Mouse (Mus musculus) intestine, embryonic 16.5 days (tissue): ENCODE results near the gene Crybg1. TPM values are rescaled to one million over a fixed set of nuclear protein-coding genes. Genes with fewer than 3 reads are reported as not detected.

Experiments
- ATAC-seq: fragments of 200-750 bp; cut with Nextera tagmentation; 2 replicates; pipeline ENCODE4 v1.8.0; 2017; ENCODE audit warnings: moderate TSS enrichment, moderate library complexity
- H3K27ac ChIP-seq: fragments of 300-500 bp; sonication (generic); 2 replicates; pipeline ENCODE4 v1.5.1; 2014; ENCODE audit warnings: mild to moderate bottlenecking, low read length
- H3K27me3 ChIP-seq: fragments of 300-500 bp; sonication (generic); replicated peaks from 2 replicates; pipeline ENCODE4 v1.6.1; 2014; ENCODE audit warnings: low read length, control low read depth, mixed read lengths; ENCODE audit not compliant: control insufficient read depth, insufficient read depth
- H3K36me3 ChIP-seq: fragments of 300-500 bp; sonication (generic); 2 replicates; pipeline ENCODE4 v1.6.1; 2014; ENCODE audit warnings: low read length, control low read depth; ENCODE audit not compliant: control insufficient read depth, insufficient read depth
- H3K4me1 ChIP-seq: fragments of 300-500 bp; sonication (generic); 2 replicates; pipeline ENCODE4 v1.6.1; 2014; ENCODE audit warnings: low read length, control low read depth, mixed read lengths; ENCODE audit not compliant: control insufficient read depth, insufficient read depth
- H3K4me2 ChIP-seq: fragments of 300-500 bp; sonication (generic); 2 replicates; pipeline ENCODE4 v1.6.1; 2014; ENCODE audit warnings: low read depth, low read length, control low read depth
- H3K4me3 ChIP-seq: fragments of 300-500 bp; sonication (generic); 2 replicates; pipeline ENCODE4 v1.5.1; 2014; ENCODE audit warnings: mild to moderate bottlenecking, low read length
- H3K9ac ChIP-seq: fragments of 300-500 bp; sonication (generic); 2 replicates; pipeline ENCODE4 v1.6.1; 2014; ENCODE audit warnings: low read depth, low read length
- H3K9me3 ChIP-seq: fragments of 300-500 bp; sonication (generic); 2 replicates; pipeline ENCODE4 v1.6.1; 2016; ENCODE audit warnings: low read length, control low read depth; ENCODE audit not compliant: control insufficient read depth
- WGBS: fragments of 180-500 bp; shearing (Covaris S2); extraction: QIAGEN DNeasy Blood & Tissue Kit; methylation state at CpG from one replicate; pipeline ENCODE4 v1.1.7; 2014; 5-methylcytosine and 5-hydroxymethylcytosine counted together
- polyA plus RNA-seq: library from polyadenylated mRNA; unstranded; fragments of >200 nt; fragmentation: Nextera tagmentation; extraction: Ambion mirVana; gene quantifications from 2 replicates; pipeline ENCODE4 v1.2.1, GENCODE M21; 2015

Gene Crybg1
- polyA plus RNA-seq, 1 experiment from 2014 or later = 0.72 TPM

- Histone ChIP-seq H3K27ac (no peak overlapping the region), H3K4me2 (peak overlapping the region; percentile 90), H3K27me3 (peaks cover 17% of the 10 kb centered on the region), H3K9me3 (no peaks in the 10 kb centered on the region), H3K4me1 (peaks cover 13% of the 10 kb centered on the region; the same call in 1 of the 2 replicates), H3K9ac (peak overlapping the region; percentile 73), H3K36me3 (no peaks in the 10 kb centered on the region), H3K4me3 (peak overlapping the region; percentile 82)
- WGBS = 3% methylated on average over 31 of the region's 33 CpGs
- no peak for ATAC-seq
These were observed 144.4 kb downstream of the Crybg1 start for GRCm38 (mm10) chr10:44004221-44004751.

- Histone ChIP-seq H3K9me3 (no peaks in the 10 kb centered on the region), H3K27ac (no peak overlapping the region), H3K4me2 (peak overlapping the region; percentile 90), H3K36me3 (no peaks in the 10 kb centered on the region), H3K9ac (peak overlapping the region; percentile 73), H3K4me3 (peak overlapping the region; percentile 82), H3K27me3 (peaks cover 17% of the 10 kb centered on the region), H3K4me1 (peaks cover 13% of the 10 kb centered on the region; the same call in 1 of the 2 replicates)
- WGBS = under 1% methylated on average over 68 of the region's 68 CpGs
- ATAC-seq = peak; percentile 66
These were observed 145.0 kb downstream of the Crybg1 start for GRCm38 (mm10) chr10:44003551-44004151.

DNA sequence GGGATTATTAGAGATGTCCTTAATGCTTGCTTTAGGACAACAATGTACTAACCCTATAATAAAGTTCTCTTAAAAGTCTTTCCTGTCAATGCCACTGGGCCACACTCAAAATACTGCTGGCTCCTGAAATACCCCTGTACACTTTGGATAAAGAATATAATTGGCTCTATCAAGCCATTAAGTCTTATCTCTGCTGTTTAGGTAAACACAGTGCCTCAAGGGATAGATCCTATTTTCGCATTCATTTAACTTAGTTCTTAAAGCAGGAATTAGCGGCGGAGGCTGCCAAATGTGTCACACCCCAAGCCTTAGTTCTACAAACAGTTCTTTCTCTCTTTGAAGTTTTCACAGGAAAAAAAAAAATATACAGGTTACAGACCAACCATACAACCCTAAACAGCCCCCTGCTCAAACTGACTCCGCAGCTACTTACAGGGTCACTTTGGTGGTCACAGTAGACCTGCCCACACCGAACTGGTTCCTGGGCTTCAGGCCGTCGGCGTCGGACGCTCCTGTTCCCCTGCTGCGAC lies 145.6 kb downstream of the Crybg1 start:
- Histone ChIP-seq H3K27me3 (peaks cover 17% of the 10 kb centered on the region), H3K4me3 (peak overlapping the region; percentile 82), H3K4me2 (peak overlapping the region; percentile 90), H3K9me3 (no peaks in the 10 kb centered on the region), H3K36me3 (no peaks in the 10 kb centered on the region), H3K9ac (peak overlapping the region; percentile 73), H3K27ac (no peak overlapping the region), H3K4me1 (peaks cover 13% of the 10 kb centered on the region; the same call in 1 of the 2 replicates)
- WGBS = 3% methylated on average over 11 of the region's 11 CpGs
- ATAC-seq = no peak

DNA sequence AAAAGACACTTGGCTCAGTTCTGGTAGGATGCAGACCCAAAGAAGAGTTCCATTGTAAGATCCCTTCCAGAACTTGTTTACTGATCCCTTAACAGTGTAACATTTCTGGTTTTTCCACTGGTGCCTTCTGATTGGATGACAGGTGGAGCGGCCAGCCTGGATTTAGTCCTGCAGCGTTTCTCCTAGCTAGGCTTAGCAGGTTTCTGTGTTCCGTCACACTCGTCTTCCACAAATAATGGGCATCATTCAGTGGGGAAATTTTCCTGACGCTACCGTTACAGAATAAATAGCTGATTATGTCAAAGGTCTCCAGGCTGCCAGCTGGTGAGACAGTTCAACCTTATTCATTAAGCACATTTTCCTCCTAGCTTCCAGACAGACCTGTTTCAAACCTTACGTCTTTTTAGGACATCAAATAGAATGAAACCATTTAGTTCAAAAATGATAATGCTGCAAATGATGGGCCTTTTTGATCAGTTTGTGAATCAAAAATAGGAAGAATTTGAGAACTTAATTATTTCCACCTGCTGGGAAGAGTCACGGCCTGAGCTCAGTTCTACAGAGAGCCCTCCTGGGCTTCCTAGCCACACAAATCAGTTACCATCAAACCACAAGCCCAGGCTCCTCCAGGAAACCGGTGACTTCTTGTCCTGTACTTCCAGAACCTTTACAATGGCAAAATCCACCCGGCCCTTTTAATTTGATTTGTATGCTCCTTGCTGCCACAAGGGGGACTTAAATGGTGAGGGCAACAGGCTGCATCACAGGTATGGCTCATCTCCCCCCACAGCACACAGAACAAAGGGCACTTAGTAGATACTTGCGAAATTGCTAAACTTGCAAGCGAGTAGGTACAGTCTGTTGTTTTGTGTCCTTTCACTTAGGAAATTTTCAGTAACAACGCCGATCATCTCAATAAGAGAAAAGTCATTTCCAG lies 146.4 kb downstream of the Crybg1 start:
- Histone ChIP-seq H3K27me3 (peaks cover 17% of the 10 kb centered on the region), H3K4me3 (peak overlapping the region; percentile 82; the same call in 1 of the 2 replicates), H3K27ac (no peak overlapping the region), H3K9ac (no peak overlapping the region), H3K4me2 (peak overlapping the region; percentile 90), H3K9me3 (no peaks in the 10 kb centered on the region), H3K4me1 (peaks cover 13% of the 10 kb centered on the region; the same call in 1 of the 2 replicates), H3K36me3 (no peaks in the 10 kb centered on the region)
- 0 out of 2 replicates have a peak, but pooled peaks have one; percentile 24 for ATAC-seq
- WGBS = 27% methylated on average over 14 of the region's 14 CpGs

- peaks cover 14% of the 10 kb centered on the region for H3K27me3 ChIP-seq
- H3K4me1 ChIP-seq = peaks cover 7% of the 10 kb centered on the region; the same call in 1 of the 2 replicates
- H3K4me3 ChIP-seq = no peak overlapping the region
- H3K9ac ChIP-seq = no peak overlapping the region
- no peak overlapping the region for H3K4me2 ChIP-seq
- H3K27ac ChIP-seq = no peak overlapping the region
- no peaks in the 10 kb centered on the region for H3K9me3 ChIP-seq
- 32% methylated on average over 2 of the region's 2 CpGs for WGBS
- H3K36me3 ChIP-seq = no peaks in the 10 kb centered on the region
- ATAC-seq = no peak
These were observed 148.3 kb downstream of the Crybg1 start for GRCm38 (mm10) chr10:44000156-44000865.

DNA sequence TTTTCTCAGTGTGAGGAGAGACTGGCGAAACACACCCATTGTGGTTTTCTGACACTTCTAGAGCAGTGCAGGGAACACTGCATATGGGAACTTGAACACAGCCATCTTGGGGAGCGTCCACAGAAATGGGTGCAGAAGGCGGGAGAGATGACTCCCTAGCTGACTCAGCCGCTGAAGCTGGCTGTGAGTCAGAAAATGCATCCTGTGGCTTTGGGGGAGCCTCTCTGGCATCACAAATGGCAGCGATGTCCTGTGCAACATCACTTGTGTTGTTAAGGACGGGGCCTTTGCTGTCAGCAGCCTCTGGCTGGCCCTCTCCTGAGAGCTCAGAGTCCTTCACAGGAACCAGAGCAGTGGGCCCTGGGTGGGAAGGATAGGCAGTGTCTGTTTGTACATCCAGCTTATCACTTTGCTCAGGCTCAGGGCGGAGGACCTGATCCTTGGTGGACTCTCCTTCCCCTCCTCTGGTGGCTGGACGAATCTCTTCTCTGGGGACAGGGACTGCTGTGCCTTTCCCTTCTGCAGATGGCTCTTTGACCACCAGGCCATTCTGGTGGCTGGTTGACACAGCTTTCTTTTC lies 150.1 kb downstream of the Crybg1 start:
- peaks cover 1% of the 10 kb centered on the region; the same call in 1 of the 2 replicates for H3K27me3 ChIP-seq
- H3K4me2 ChIP-seq = no peak overlapping the region
- WGBS = 77% methylated on average over 8 of the region's 8 CpGs
- ATAC-seq = no peak
- no peaks in the 10 kb centered on the region for H3K36me3 ChIP-seq
- no peak overlapping the region for H3K4me3 ChIP-seq
- no peaks in the 10 kb centered on the region for H3K9me3 ChIP-seq
- no peak overlapping the region for H3K9ac ChIP-seq
- H3K27ac ChIP-seq = no peak overlapping the region
- H3K4me1 ChIP-seq = 0 out of 2 replicates have a peak, but pooled peaks cover 3% of the 10 kb centered on the region

DNA sequence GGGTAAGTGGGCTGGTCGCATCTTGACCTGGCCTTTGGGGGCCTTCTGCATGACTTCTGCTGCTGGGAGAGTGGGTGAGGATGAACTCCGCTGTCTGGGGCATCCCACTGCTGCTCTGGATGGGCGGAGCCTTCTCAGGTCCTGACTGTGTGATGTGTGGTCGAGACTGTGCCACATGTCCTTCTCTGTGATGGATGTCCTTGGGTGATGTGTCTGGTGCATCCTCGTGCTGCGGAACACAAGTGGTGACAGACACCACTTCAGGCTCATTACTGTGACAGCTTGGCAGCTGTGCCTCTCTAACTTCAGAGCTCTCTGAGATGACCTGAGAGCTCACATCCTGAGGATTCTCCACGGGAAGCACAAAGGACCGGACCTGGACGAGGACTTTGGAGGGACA lies 150.6 kb downstream of the Crybg1 start:
- no peak overlapping the region for H3K9ac ChIP-seq
- 70% methylated on average over 9 of the region's 9 CpGs for WGBS
- no peak for ATAC-seq
- no peaks in the 10 kb centered on the region for H3K4me1 ChIP-seq
- H3K9me3 ChIP-seq = no peaks in the 10 kb centered on the region
- H3K4me2 ChIP-seq = no peak overlapping the region
- H3K27ac ChIP-seq = no peak overlapping the region
- no peaks in the 10 kb centered on the region; the same call in 1 of the 2 replicates for H3K27me3 ChIP-seq
- no peak overlapping the region for H3K4me3 ChIP-seq
- no peaks in the 10 kb centered on the region for H3K36me3 ChIP-seq

DNA sequence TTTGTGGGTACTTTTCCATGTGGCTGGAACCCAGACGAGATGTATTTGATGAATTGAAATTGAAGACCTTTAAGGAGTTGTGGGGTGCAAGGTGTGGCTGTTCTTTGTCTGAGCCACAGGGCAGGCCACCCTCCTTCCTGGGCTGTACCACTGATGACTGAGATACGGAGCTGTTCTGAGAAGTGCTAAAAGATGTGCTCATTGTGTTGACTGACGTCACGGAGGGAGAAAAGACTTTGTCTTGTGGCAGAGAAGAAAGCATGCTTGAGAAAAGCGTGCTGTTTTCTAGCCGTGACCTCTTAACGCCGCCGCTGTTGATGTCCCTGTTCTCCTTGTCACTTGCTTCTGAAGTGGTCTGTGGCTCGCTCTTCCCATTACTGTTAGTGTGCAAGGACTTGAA lies 151.4 kb downstream of the Crybg1 start:
- no peak overlapping the region for H3K27ac ChIP-seq
- 84% methylated on average over 10 of the region's 10 CpGs for whole genome bisulfite sequencing
- no peak overlapping the region for H3K4me3 ChIP-seq
- H3K9ac ChIP-seq = no peak overlapping the region
- no peaks in the 10 kb centered on the region for H3K36me3 ChIP-seq
- H3K4me2 ChIP-seq = no peak overlapping the region
- ATAC-seq = no peak
- H3K4me1 ChIP-seq = no peaks in the 10 kb centered on the region
- no peaks in the 10 kb centered on the region for H3K9me3 ChIP-seq
- no peaks in the 10 kb centered on the region for H3K27me3 ChIP-seq
